Mouse (Mus musculus): ENCODE results near the gene Tmem140.

- no peak for TF ChIP-seq EP300 (IDR thresholded peaks at IDR 0.05; ENCODE audit: low read depth)
- TF ChIP-seq CTCF (IDR thresholded peaks at IDR 0.05; ENCODE audit: low read depth) = no peak
These were observed 7.2 kb downstream of the Tmem140 start for GRCm38 (mm10) chr6:34870136-34870535.
